Mouse (Mus musculus): Measurements from ENCODE around the gene Taf11.
A peak's percentile ranks its signal among the peaks of the same experiment; 100 is the strongest.

Gene Taf11

DNA sequence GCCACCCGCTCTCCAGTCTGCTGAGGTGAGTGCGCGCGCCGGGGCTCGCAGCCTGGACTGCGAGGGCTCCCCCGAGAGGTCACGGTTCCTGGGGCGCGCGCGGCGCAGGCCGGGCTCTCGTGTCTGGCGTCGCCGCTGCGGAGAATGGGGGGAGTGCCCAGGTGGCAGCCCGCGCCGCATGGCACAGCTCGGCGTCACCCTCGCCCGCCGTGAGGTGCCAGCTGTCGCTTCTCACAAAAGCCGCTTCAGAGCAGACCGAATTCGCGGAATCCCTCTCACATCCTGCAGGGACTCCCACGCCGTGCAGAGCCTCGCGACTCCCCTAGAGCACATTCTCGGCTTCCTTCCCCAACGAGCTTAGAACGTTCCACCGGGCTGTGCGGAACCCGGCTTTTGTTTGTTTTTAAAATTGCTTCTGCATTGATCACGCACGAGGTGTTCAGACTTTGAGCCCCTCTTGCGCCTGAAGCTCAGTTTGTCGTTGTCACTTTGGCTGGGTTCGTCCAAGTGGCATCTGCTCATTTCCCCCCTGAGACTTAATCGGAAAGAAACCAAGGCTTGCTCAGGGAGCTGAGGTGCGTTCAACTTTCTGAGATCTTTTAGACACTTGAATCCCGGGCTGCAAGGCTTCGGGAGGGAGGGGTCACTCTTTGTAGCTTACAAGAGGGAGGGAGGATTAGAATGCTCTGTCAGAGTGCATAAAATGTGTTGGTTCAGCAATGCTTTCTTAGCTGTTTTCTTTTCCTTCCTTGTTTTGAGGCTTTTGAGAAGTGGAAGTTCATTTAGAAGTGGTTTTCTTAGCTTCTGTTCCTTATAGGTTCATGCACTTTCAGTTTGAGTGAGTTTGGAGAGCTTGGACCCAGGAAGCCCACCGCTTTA is at the start of gene Taf11:
Gene Taf11 (minus strand): TSS at position 223 of the 879 bp plus-strand sequence.
- peak; percentile 83 for DNase-seq

DNA sequence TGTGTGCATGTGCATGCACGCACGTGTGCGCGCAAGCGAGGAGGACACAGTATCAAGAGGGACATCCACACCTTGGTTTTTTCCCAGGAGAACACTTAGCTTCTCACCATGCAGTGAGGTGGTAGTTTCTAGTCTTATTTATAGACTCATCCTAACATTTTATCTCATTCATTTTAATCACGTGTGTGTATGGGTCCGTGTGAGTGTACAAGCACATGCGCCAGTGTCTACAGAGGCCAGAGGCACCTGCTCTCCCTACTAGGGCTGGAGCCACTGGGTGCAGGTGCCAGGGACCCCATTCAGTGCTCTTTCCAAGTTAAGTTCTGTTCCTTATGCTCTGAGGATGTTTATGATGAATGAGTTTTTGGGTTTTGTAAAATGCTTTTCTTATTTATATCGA is 48.0 kb upstream of the Taf11 start:
- no peak for DNase-seq

DNA sequence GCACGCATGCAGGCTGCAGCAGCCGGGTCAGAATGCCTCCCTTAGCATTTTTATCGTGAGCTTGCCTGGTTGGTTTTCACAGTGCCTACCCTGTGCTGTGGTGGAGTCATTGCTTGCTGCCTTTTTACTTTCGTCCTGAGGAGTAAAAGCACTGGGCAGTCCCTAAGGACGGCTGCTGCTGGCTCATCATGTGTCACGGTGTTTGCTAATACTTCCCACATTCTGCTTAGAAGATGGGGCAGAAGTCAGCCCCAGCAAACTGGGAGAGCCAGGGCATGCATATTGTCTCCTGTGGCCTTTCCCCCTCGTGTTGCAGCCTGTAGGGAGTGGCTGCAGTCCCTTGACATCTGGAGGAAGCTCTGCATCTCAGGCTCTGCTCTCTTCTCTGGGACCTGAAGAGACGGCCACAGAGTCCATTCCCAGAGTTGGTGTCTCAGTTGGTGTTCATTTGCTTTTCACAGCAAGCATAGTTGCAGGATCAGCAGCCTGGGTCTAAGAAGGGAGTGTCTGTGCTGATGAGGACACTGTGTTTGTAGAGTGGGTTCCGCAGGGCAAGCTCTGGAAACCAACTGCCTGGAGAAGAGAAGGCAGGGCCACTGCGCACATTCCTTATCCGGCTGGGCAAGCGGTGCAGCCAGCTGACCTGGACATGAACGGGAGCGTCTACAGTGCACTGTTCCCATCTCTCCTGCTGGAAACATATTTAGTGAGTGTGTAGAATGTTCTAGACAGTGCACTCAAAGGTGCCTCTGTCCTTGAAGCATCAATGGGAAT is 45.2 kb upstream of the Taf11 start:
- no peak for DNase-seq

DNA sequence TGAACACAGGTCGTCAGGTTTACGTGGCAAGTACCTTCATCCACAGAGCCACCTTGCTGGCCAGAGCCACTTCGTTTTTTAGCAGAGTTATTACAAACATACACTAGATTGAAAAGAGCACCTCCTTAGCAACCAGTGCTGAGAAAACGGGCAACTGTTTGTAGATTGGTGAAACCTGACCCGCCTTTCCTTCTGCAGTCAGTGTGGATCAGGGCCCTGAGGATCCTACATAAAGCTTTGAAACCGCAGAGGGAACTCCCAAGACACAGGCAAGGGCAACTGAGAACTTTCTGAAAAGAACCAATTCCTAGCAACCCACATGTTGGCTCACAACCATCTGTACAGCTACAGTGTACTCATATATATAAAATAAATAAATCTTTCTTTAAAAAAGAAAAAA is 43.5 kb upstream of the Taf11 start:
- no peak for DNase-seq

DNA sequence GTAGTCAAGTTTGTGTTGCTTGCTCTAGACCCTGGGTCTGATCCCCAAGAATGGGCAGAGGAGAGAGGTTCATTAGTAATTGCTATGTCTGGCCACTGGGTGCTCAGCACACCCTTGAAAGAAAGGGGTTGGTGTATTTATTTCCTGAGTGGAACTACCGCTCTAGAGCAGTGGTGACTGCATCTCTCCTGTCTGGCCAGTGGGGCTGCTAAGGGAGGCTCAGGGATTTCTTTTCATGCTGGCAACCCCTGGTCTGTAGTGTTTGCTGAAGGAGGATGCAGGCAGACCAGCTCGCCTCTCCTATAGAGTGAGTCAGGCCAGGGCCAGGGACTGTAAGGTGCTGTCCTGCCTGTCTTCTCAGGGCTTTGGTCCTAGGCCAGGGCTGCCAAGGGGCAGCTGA is 37.5 kb upstream of the Taf11 start:
- DNase-seq: no peak

DNA sequence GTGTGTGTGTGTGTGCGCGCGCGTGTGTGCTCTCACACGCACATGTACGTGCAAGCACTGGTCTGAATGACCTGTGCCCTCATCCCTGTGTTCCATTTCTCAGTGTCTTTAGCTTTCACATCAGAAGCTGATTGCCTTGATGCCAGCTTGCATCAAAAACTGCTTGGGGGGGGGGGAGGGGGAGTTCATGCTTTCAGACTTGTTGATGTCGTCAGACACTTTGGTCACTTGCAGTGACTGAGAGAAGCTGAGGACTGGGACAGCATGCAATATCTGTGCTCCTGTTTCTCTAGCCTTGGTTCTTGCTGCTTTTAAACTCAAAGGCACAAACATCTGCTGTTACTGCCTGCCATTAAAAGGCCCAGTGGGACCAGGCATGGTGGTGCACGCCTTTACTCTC is 36.7 kb upstream of the Taf11 start:
- DNase-seq: no peak

DNA sequence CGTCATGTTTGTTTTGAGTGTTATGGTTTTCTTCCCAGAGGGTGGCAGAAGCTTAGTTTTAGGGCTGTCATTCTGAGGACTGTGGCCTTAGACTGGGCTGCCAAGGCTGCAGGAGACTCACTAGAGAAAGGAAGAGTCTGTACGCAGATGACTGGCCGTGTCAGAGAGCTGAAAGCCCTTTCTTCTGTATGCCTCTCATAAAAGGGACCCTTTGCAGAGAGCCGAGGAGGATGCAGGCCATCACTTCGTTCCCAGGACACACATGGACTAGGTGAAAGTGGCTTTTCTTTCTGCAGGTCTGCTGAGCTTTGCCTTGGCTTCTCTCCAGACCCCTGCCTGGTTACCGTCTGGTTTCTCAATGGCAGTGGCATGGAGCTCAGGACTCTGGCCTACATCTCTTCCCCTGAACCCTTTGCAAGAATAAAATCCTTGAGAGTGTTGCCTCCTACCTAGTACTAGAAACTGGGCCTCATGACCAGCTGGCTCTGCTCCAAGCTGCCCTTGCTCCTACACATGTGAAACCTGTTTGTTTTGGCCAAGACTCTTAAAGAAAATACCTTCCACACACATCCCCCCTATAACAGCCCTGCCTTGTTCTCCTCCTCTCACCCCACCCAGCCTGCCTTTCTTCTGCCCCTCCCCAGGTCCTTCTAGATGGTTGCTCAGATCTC is 36.0 kb upstream of the Taf11 start:
- DNase-seq: peak; percentile 95

DNA sequence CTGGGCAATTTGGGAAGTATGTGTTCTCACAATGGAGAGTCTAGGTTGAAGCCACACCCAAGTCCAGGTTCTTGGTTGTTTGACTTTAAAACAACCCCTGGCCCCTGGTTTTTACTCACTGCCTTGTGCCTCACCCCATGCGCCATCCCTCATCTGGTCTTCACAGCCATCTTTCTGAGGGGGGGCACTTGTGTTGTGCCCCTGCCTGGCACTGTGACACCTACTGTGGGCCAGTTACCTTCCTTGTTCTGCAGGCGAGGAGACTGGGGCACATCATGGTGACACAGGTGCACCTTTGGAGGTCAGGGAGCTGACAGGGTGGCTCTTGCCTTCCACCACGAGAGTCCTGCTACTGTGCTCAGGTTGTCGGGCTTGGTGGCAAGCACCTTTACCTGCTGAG is 32.5 kb upstream of the Taf11 start:
- no peak for DNase-seq

DNA sequence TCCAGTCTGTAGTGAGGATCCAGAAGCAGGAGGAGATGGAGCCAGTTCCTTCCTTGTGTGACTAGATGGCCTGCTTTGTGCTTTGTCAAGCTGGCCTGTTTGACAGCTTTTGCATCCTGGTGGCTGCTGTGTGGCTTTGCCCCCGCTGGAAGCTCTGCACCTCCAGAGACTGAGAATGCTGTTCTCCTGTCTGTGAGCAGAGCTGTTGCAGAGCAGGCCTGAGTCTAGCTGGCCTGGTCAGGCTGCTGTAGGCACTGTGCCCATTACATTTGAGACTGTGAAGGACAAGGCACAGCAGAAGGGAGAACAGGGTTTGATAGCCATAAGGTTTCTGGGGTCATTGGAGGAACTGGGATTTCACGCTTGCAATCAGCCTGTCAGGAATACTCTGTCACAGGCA is 32.1 kb upstream of the Taf11 start:
- peak; percentile 57 for DNase-seq

DNA sequence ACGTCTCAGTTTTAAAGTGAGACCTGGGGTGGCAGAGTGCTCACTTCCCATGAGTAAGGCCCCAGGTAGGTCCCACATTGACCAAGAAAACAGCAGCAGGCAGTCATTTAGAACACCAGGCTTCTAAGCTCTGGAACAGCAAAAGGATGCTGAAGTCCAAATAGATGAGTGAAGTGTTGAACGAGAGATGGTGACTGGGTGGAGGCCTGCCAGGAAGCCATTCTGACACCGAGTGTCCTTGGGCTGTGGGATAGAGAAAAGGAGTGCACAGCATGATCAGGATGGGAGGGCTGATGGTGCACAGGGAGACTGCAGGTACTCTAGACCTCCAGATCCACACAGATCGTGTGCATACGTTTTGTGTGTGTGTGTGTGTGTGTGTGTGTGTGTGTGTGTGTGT is 31.5 kb upstream of the Taf11 start:
- DNase-seq: no peak

DNA sequence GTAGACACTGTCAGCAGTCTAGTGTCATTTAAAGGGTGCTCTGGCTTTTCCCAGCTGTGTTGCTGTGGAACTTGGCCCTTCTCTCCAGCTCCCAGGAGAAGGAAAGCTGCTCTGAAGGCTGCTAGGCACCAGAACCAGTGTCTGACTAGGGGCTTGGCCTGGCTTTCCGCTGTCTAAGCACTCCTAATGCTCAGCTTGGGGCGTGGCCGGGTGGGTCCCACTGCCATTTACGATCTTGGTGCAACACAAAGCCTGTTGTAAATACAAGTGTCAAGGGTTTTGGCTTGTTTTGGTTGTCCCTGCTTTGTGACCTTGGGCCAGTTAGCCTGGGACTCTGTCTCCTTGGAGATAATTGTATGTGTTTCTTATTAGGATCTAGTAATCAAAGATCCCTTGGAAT is 30.7 kb upstream of the Taf11 start:
- no peak for DNase-seq

DNA sequence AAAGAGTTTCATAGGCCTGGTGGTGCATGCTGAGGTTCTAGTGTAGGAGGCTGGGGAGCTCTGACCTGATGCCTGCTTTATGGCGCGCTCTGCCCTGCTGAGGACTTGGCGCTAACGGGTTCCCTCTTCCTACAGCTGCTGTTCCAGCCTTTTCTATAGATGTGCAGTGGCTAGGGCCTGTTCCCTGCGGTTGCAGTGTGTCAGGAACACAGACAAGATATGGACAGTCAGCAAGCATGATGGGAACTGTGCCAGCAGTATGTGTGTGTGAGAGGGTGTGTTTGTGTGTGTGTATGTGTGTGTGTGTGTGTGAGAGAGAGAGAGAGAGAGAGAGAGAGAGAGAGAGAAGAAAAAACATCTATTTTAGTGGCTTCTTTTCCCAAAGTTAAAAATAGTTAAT is 29.4 kb upstream of the Taf11 start:
- no peak for DNase-seq

DNA sequence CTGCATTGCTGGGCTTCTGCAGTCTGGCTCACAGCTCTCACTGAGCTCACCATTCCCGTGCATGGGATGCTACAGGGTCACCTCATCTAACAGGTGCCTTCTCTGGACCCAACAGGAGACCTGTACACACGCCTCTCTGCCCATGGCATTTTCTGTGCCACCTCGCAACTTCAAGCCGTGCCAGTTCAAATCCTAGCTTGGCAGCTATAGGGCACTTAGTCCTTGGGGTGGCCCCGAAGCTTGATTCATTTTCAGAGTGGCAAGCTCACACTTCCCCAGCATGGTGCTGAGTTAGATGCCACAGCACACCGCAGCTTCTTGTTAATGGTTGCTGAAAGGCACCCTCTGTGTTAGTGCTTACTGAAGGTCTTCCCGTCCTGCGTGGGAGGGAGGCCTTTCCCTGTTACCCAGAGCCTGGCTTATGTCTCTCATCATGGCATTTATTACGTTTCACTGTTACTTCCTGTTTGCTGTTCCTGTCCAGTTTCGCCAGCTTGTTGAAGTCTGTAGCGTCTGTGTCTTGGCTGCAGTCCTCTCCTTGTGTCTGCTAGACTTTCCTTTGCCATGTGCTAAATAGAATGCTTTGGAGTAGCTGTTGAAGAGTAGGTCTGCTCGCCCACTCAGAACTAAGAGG is 28.6 kb upstream of the Taf11 start:
- DNase-seq: no peak

DNA sequence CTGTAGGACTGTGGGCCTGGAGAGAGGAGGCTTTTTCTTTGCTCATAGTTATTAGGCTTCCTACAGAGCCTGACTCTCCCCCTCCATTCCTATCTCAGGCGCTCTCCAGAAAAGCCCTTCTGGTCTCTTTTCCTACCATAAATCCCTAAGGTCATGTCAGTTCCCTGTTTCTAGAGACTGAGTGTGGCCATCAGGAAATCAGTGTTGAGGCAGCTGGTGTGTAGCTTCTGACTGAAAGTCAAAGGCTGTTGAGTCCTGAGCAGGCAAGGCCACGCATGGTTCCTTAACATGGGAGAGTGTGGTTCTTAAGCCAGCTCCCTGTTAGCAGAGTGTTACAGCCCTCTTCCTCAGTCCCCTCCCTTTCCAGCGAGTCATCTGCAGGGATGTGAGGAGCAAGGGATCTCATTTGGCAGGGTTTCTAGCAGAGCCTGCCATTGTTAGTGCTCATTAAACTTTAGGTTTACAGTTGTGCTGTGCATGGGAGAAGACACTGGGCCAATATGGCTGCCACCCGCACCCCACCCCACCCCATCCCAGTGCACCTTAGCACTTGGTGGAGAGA is 27.5 kb upstream of the Taf11 start:
- DNase-seq: no peak

DNA sequence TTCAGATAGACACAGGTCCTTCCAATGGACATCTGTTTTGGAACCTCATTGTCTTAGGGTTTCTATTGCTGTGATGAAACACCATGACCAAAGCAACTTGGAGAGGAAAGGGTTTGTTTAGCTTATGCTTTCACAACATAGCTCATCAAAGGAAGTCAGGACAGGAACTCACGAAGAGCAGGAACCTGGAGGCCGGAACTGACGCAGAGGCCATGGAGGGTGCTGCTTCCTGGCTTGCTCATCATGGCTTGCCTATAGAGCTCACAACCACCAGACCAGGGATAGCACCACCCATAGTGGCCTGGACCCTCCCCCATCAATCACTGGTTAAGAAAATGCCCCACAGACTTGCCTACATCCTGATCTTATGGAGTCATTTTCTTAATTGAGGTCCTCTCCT is 25.4 kb upstream of the Taf11 start:
- no peak for DNase-seq

DNA sequence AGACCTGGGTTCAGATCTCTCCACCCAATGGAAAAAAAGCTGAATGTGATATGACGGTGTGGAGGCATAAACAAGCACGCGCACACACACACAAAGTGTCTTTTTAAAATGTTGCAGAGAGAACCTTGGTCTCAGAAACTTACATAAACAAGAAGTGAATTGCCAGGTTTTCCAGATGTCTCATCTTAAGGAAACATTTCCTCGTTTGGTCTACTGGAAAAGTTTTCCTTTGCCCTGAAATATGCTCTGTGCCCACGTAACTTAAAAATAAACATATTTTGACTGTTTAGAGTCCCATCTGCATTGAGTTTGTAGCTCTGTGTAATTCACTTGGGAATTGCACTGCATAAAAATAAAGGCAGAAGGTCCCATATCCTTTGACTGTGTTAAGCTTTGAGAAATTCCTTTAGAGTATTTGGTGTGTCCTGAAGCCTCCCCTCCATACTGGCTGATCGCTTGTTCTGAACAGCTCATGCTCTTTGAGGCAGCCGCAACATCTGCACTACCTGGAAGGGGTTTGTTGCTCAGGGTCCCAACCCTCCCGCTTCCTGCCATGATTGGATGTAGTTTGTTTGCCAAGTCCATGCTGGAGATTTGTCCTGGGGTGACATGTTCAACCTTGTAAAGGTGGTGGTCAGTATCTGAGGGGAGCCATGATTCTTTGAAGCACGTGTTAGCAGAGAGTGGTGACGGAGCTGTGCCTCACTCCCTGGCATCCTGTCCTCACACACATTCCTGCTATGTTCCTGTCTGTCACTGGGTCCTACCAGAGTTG is 24.7 kb upstream of the Taf11 start:
- DNase-seq: no peak

DNA sequence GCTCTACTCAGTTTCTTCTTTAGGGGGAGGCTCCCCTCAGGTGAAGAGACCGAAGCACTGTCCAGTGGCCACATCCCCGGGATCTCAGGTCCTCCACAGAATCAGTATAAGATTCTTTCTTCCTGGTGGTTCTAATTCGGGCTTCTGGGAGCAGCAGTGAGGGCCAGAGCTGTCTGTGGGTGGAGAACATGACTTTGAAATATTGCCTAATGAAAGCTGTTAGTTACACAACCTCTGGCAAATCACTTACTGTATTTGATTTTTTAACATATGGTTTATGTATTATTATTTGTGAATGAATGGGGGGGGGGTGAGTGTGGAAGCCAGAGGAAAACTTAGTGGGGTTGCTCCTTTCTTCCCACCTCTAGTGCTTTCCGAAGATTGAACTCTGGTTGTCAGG is 22.2 kb upstream of the Taf11 start:
- DNase-seq: no peak

DNA sequence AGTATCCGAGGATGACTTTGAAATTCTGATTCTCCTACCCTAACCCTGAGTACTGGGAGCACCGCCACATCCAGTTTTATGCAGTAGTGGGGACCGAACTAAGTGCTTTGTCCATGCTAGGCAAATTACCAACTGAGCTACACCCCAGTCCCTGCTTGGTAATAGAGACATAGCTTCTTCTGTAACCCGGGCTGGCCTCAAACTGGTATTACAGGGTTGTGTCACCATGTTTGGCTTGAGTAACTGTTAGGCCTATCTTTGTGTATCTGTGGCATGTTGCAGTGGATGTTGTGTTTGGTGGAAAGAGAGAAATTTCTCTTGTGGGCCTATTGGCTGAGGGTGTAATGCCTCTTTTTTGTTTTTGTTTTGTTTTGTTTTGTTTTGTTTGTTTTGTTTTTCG is 20.6 kb upstream of the Taf11 start:
- no peak for DNase-seq

DNA sequence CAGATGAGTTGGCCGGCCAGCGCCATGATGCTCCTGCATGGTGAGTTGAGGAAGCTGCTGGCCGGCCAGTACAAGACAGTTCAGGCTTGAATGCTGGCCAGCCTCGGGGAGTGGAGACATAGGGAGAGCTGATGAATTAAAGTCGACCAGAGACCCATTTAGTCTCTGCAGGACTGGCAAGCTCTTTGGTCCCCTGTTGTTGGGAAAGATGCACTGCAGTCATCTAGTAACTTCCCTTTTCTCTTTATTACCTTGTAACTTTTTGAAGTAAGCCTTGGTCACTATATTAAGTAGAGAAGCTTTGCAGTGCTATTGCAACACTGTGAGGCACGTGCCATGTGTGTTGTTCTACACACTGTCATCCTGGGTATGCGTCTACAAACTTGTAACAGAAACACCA is 15.9 kb upstream of the Taf11 start:
- DNase-seq: no peak

DNA sequence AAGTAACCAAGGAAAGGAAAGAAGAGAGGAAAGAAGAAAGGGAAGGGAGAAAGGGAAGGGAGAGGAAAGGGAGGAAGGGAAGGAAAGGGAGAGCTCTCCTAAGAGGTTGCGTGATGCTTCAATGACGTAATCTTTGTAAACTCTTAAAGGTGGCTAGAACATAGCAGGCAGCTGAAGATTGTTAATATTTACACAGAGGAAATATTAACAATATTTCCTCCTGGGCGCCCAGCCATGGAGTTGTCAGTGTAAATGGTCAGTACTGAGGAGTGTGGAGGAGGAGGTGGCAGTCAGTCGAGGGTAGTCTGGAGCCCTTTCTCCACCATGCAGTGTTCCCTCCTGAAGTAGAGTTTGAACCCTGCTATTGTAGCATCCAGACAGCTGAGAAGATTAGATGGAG is 15.4 kb upstream of the Taf11 start:
- DNase-seq: no peak

DNA sequence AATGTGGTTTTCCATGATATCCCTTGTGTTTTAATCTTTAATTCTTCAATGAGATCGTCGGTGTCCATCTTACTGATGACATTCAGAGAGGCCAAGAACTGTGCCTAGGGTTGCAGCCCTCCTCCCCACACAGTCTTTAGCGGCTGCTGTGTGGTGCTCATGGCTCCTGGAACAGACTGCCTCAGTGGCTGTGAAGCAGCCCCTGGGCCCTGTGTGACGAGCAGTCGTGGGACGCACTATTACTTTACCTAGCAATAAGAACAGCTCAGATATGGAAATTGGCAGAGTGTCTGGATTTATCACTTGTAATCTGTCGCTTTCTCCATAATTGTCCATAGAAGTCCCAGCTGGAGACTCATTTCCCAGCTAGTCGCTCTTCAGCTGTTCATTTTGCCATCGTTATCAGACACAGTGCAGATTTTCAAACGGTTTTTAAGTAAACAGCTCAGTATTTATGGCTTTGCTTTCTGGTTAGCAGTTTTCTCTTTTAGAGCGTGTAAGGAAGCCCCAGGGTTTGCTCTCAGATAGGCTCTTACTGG is 12.6 kb upstream of the Taf11 start:
- no peak for DNase-seq

DNA sequence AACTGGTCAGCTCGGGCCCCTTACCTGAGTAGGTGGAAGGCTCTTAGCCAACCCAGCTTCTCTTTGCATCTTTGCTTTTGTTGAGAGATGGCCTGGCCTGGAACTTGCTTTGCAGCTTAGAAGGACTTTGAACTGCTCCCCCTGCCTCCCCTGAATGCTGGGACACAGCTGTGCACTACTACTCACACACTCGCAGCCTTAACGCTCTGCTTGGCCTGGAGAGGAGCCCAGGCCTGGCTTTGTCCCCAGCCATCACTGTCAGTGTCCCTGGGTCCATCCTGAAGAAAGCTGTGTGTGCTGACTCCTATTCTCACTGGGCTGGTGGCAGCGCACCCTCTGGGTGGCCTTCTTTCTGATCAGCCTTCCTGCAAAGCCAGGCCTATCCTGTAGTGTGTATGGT is 11.0 kb upstream of the Taf11 start:
- no peak for DNase-seq
